Mouse (Mus musculus) cortical plate, adult 2 months (tissue): ENCODE results near the gene Tnip3. TPM values are rescaled to one million over a fixed set of nuclear protein-coding genes. Genes with fewer than 3 reads are reported as not detected.

Experiments
- H3K27ac ChIP-seq: fragments of 200-500 bp; 2 replicates; pipeline ENCODE4 v1.5.1; 2012; ENCODE audit warnings: low read length, control low read depth, inconsistent platforms; ENCODE audit not compliant: insufficient read depth
- H3K4me1 ChIP-seq: fragments of 200-500 bp; 2 replicates; pipeline ENCODE4 v1.6.1; 2011; ENCODE audit warnings: low read length; ENCODE audit not compliant: control insufficient read depth, insufficient read depth
- H3K4me3 ChIP-seq: fragments of 200-500 bp; 2 replicates; pipeline ENCODE4 v1.5.1; 2011; ENCODE audit warnings: mild to moderate bottlenecking, low read length, control low read depth; ENCODE audit not compliant: insufficient read depth
- CTCF ChIP-seq: fragments of 200-500 bp; IDR thresholded peaks from 2 replicates; pipeline ENCODE4 v1.5.1; 2011; ENCODE audit warnings: mild to moderate bottlenecking, control low read depth, low read length; ENCODE audit not compliant: insufficient read depth; ENCODE audit errors: extremely low read depth
- POLR2A ChIP-seq: fragments of 200-500 bp; IDR thresholded peaks from 2 replicates; pipeline ENCODE4 v1.6.1; 2011; ENCODE audit warnings: mild to moderate bottlenecking, low read length, control low read depth; ENCODE audit not compliant: insufficient read depth; ENCODE audit errors: extremely low read depth
- polyA plus RNA-seq: library from polyadenylated mRNA; depleted of rRNA; stranded (reverse); fragments of >200 nt; gene quantifications from 2 replicates; pipeline ENCODE4 v1.2.3, GENCODE M21; 2012

The Tnip3 gene
- polyA plus RNA-seq, 1 experiment: not detected

- Histone ChIP-seq H3K27ac (no peak overlapping the region), H3K4me1 (no peaks in the 10 kb centered on the region), H3K4me3 (no peak overlapping the region)
- TF ChIP-seq CTCF (no peak), POLR2A (no peak)
Measured at GRCm38 (mm10) chr6:65578151-65578973, 53.2 kb downstream of the Tnip3 start.

DNA sequence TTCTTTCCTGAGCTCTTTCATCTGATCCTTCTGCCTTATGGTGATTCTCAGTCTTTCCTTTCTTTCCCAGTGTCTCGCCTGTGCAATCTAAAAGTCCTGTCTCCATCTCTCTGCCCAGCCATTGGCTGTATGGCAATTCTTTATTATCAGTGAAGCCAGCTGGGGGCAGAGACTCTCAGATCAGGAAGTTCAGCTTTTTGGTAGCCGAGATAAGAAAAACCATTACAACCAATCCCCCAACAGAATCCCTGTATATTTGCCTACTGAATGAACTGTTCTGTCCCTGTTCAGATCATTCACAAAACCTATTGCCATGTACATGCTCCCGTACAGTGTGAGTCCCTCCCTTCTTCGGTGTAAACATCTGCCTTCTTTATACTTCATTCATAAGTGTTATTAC, 57.9 kb downstream of the Tnip3 start:
- TF ChIP-seq POLR2A (no peak), CTCF (no peak)
- Histone ChIP-seq H3K4me1 (peaks cover 4% of the 10 kb centered on the region; the same call in 1 of the 2 replicates), H3K27ac (no peak overlapping the region), H3K4me3 (no peak overlapping the region)

DNA sequence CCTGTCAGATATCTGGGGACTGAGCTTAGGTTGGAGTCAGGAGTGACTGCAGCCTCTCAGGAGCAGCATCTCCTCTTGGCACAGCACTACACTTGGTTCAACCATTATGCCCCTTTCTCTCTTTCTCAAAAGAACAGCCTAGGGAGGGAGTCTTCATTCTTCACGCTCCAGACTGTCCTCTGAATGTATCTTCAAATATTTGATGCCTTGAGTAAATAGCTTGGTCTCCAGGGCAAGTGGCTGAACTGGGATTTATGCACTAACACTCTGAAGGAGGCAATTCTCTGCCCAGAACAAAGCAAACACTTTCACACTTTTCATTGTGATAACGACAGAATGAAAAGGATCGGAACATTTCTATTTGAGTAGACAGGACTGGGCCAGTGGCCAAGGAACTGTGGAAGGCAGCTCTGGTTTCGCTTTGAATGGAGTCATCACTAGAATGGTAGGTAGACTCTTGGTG, 59.8 kb downstream of the Tnip3 start:
- no peak for TF ChIP-seq CTCF
- no peak for TF ChIP-seq POLR2A
- Histone ChIP-seq H3K4me3 (no peak overlapping the region), H3K4me1 (peaks cover 4% of the 10 kb centered on the region; the same call in 1 of the 2 replicates), H3K27ac (peak overlapping the region; percentile 45; the same call in 1 of the 2 replicates)

DNA sequence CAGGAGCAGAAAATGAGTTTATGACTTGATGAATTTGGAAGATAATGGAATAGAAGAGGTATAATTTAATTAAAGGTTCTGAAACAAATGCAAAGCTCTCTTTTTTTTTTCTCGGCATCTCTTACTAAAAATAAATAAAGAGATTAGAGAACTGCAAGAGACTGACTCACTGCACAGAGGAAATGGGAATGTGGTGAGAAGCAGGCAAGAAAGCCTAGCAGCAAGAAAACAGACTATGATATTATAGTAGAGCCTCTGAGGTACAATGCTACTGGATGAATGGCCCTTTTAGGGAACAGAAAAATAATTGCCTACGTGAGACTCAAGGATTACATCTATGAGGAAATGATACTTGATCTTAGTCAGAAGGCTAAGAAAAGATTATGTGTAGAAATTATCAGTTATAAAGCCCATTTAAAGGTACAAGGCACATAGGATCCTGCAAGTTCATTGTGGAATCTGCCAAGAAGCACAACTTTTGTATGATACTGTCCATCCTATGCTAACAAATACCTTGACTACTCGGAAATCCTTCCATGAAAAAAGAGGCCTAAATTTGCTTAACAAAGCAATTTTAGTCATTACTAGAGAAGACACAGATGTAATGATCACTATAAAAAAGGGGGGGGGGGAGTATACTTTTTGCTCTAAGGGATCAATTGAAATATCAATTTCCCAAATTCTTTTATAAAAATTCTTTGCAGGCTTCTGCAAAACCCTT, 60.4 kb downstream of the Tnip3 start:
- no peak overlapping the region for H3K27ac ChIP-seq
- TF ChIP-seq CTCF: no peak

GRCm38 (mm10) chr6:65588847-65589246, 63.7 kb downstream of the Tnip3 start:
- H3K27ac ChIP-seq: no peak overlapping the region
- TF ChIP-seq POLR2A: no peak
- TF ChIP-seq CTCF: no peak
- peaks cover 4% of the 10 kb centered on the region; the same call in 1 of the 2 replicates for H3K4me1 ChIP-seq
- no peak overlapping the region for H3K4me3 ChIP-seq

More for the DNA sequence above, 60.4 kb downstream of the Tnip3 start:
- H3K4me3 ChIP-seq: no peak overlapping the region
- peaks cover 4% of the 10 kb centered on the region; the same call in 1 of the 2 replicates for H3K4me1 ChIP-seq

DNA sequence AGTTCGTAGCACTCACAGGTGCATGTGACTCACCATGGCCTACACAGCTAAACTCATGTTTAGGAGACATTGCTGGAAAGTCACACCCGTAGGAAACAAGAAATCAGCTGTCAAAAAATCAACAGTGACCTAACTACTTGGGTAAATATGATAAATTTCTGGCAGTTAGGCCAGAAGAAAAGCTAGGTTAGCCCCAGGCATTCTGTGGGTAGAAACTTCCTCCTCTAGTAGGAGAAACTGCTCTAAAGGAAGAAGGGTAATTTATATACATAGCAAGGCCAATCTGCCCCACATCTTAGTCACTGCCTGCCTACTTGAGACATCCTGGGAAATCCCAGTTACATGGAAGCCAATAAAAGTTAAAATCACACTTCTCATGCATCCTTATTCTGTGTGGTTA, 64.9 kb downstream of the Tnip3 start:
- no peak for TF ChIP-seq CTCF
- TF ChIP-seq POLR2A: no peak
- Histone ChIP-seq H3K27ac (no peak overlapping the region), H3K4me1 (peaks cover under 1% of the 10 kb centered on the region; the same call in 1 of the 2 replicates), H3K4me3 (no peak overlapping the region)

- H3K4me3 ChIP-seq: no peak overlapping the region
- TF ChIP-seq POLR2A (no peak), CTCF (no peak)
- no peak overlapping the region for H3K27ac ChIP-seq
- H3K4me1 ChIP-seq: no peaks in the 10 kb centered on the region
Measured at GRCm38 (mm10) chr6:65594171-65594570, 69.1 kb downstream of the Tnip3 start.

GRCm38 (mm10) chr6:65595371-65595770, 70.3 kb downstream of the Tnip3 start:
- H3K27ac ChIP-seq: no peak overlapping the region
- no peak overlapping the region for H3K4me3 ChIP-seq
- TF ChIP-seq POLR2A (no peak), CTCF (no peak)
- no peaks in the 10 kb centered on the region for H3K4me1 ChIP-seq

- Histone ChIP-seq H3K4me3 (no peak overlapping the region), H3K27ac (no peak overlapping the region), H3K4me1 (no peaks in the 10 kb centered on the region)
- TF ChIP-seq POLR2A (no peak), CTCF (no peak)
Measured at GRCm38 (mm10) chr6:65597056-65597818, 72.1 kb downstream of the Tnip3 start.
